Mouse (Mus musculus) kidney, postnatal 10 days (tissue): ENCODE measurements at regions not wholly inside any gene's neighbourhood (a gene's known extent, or its start where the extent isn't known, plus 50 kb on each side); places are given as distances from the start of the nearest gene placed in this dataset.

Experiments
- DNase-seq: peaks from one replicate; pipeline ENCODE4 v3.0.0; 2021; ENCODE audit warnings: mixed read lengths

DNA sequence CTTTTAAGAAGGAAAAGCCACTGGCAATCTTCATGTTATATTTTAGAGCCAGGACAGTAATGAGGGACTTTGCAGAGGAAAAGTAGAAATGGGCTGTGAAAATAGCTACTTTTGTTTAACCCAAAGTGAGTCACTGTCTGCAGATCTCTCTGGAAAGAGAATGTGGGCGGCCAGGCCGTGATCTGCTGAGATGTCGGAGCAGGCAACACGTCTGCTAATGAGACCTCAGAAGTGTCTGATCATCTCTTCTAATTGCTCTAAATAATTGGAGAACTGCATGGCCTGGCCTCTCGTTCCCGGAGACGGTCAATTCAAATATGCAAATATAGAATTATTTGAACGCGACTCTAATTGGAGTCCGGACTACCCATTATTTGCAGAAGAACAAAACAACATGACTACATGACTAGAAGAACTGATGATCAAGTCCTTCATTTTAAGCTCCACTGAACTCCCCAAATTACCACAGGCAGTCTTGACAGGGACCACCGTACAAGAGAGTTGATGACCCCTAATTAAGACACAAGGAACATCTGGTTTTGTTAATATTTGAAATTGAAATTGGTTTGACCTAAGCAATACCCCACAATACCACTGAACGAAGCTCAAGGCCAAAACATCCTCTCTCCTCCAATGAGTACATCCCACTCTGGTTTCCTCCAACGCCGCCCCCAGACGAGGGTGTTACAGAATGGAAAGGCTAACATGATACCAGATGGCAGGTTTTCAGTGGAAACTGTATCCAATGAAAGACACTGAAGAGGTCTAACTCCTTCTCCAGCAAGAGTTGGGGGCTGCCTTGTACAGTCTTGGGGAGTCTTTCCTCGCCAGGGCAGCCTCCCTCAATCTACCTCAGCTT, 290.4 kb upstream of the Runx1 start:
- no peak for DNase-seq

DNA sequence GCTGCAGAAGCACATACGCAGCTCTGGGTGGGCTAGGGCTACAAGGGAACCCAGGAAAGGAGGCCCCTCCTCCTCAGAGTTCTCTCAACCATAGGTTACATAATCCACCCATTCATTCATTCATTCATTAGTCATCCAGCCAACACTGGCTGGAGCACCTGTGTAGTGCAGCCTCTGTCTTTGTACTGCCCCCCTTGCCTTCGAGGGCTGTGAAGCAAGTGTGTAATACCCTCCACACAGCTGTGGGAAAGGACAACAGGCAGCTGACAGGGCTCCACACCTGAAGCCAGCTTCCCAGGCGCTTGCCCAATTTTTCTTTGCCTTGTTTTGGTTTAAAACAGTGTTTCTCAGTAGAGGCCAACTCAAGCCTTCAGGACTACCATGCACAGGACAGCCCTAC, 285.0 kb upstream of the Runx1 start:
- DNase-seq: no peak

DNA sequence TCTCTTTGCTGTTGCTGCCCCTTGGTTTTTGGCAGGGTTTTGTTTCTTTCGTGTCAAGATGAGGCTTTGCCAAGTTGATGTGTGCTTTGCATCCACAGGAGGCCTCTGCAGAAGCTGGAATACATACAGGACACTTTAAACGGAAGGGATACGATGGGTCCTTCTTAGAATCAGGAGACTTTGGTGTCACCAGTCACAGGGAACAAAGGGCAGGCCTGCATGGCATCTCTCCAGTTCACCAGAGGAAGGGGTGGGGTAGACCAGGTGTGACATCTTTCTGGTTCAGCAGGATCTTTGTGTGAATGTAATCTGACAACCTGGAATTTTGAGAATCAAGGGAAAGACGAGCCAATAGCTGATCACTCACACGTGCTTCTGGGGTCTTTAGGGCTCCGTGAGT, 284.5 kb upstream of the Runx1 start:
- DNase-seq: no peak

DNA sequence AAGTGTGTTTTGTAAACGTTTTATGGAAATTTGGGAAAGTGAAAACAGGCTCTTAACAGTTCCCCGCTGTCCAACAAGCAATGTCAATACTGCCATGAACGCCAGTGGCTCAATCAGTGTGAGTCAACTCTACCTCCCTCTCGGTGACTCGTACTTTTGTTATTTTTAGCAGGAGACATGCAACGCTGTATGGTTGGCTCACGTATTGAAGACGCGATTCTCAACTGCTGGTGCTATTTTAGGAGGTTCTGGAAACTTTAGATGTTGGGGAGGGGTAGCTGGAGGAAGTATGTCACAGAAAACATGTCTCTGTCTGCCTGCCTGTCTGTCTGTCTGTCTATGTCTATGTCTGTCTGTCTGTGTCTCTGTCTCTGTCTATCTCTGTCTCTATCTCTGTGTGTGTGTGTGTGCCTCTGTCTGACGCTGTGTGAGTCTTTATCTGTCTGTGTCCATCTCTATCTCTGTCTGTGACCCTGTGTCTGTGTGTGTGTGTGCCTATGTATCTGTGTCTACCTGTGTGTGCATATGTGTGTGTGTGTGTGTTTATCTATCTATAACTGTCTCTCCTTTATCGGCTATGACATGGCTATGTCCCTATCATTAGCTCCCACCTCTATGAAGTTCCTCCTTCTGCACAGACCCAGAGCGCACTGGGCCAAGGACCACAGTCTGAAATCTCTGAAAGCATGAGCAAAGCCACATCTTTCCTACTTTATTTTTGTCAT, 283.9 kb upstream of the Runx1 start:
- no peak for DNase-seq

- no peak for DNase-seq
Measured at GRCm38 (mm10) chr16:93107524-93107845, 281.5 kb upstream of the Runx1 start.

GRCm38 (mm10) chr16:93106811-93107523, 281.0 kb upstream of the Runx1 start:
- peak; percentile 43 for DNase-seq

GRCm38 (mm10) chr16:93102174-93102573, 276.2 kb upstream of the Runx1 start:
- DNase-seq: no peak

GRCm38 (mm10) chr16:93098057-93098456, 272.1 kb upstream of the Runx1 start:
- no peak for DNase-seq

GRCm38 (mm10) chr16:93096175-93096574, 270.2 kb upstream of the Runx1 start:
- DNase-seq: no peak

GRCm38 (mm10) chr16:93092796-93093195, 266.8 kb upstream of the Runx1 start:
- DNase-seq: no peak

DNA sequence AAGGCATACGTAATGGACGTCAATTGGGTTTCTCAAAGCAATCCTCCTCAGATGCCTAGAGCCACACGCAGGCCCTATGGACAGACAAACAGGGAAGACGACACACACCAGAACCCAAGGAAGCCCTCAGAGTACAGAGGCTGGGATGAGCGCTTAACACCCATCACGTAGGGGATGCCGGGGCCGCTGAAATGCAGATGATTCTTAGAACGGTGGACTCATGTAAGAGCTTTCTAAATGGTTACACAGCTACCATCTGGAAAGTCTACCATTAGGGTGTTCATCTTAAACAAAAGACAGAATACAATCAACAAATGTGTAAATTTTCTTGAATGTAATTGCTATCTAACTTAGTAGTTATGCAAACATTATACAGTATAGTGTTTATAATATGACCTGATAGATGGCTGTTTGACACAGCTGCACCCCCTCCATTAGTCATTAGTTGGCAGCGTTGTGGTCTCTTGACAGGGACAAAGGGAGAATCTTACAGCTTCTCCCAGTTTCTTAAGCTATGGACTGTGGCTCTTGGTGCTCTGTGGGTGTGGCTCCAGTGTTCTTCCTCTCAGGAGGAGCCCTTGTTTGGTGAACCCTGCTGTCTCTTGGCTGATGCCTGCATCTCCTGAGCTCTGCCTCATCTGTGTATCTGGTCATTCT, 259.4 kb upstream of the Runx1 start:
- no peak for DNase-seq

DNA sequence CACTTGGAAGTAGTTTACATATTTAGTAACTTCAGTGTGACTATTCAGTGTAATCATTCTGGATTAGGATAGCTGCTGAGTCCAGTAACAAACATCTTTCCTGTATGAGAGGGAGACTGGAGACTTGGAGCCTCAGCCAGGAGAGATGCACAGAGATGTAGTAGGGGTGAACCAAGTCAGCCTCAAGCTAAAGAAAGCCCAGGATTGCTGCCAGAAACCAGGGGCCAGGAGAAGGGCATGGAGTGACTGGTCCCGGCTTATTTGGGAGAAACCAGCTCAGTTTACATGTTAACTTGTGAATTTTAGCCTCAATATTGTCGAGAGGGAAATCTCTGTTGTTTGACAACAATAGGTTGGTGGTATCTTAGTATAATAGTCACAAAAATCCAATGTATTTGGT, 257.8 kb upstream of the Runx1 start:
- no peak for DNase-seq

DNA sequence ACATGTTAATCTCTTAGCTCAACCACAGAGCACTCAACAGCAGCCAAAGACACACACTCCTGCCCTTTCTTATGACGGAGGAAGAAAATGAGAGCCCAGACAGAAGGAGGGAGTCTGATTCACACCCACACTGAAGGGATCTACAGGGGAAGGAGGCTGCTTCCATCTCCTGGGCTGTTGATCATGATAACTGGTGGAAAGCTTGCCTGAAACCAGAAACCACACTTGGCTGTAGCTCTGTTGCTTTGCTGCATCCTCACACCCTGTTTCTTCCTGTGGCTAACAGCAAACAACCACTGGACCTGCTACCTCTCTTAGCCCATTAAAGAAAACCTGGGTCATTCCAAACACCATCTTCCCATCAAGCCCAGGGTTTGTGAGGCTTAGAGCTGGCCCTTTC, 257.2 kb upstream of the Runx1 start:
- DNase-seq: no peak

DNA sequence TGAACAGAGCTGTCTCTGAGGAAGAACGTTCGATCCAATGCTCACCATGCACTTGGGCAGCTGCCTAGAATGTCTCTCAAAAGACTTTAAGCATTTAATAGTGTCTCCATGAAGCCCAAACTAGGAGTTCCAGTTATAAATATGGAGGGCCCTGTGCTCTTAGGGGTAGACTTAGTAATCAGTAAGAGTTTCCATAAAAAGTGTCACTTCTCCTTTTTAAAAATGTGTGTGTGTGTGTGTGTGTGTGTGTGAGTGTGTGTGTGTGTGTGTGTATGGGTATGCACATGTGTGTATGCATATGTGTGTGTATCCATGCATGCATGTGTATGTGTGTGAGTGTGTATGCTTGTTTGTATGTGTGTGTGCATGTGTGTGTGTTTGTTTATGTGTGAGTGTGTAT, 255.6 kb upstream of the Runx1 start:
- DNase-seq: no peak

GRCm38 (mm10) chr16:93079660-93080390, 253.9 kb upstream of the Runx1 start:
- DNase-seq: peak; percentile 70

DNA sequence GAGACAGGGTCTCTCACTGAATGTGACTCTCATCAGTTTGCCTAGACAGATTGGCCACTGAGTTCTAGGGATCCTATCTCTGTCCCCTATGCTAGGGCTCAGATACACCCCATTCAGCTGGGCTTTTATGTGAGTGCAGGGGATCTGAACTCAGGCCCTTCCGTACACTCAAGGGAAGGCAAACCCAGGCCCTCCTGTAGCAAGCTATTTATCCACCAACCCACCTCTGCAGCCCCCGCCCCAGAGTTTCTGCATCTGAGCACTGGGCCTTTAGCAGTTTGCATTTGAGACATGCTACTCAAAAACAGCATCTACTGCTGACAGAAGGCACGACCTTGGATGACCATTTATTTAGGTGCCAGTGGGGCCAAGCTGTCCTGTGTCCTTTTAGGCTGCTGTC, 253.0 kb upstream of the Runx1 start:
- DNase-seq: no peak

DNA sequence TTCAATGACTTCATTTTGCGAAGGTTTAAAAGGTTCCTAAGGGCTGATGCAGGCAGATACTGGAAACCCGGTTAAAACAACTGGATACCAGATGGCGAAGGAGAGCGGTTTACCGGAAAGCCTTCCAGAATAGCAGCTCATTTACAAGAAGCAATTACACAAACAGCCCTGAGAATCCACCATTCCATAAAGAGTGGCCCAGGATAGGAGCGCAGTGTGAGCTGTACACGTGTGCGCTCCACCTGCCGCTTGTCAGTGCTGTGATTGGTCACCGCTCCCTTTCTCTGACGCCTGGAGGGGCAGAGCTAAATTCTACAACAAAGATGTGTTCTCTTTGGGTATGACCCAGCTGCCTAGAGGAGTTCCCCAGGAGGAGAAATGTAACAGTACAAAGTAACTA, 249.5 kb upstream of the Runx1 start:
- DNase-seq: no peak

- DNase-seq: peak; percentile 58
Measured at GRCm38 (mm10) chr16:93072156-93072555, 246.2 kb upstream of the Runx1 start.

DNA sequence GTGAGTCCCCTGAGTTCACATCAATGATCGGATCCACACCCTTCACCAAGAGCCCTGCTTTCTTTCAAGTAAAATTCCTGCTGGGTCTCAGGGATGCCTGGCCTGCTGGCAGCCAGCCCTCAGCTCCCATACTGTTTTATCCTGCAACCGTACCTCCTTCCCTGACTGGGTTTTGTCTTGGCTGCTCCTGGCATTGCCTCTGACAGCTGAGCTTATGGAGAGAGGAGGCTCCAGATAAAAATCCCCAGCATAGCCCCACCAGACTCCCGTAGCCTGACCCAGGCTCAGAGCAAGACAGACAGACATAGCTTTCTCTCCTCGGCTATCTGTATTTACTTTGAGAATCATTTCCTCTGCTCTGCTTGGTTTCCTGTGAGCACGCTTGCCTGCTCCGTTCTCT, 245.8 kb upstream of the Runx1 start:
- no peak for DNase-seq

- no peak for DNase-seq
Measured at GRCm38 (mm10) chr16:93066821-93067220, 240.9 kb upstream of the Runx1 start.

- DNase-seq: no peak
Measured at GRCm38 (mm10) chr16:93061475-93062179, 235.7 kb upstream of the Runx1 start.

GRCm38 (mm10) chr16:93056295-93056694, 230.3 kb upstream of the Runx1 start:
- DNase-seq: no peak
